Mouse (Mus musculus) neural tube, embryonic 14.5 days (tissue): ENCODE data around the gene Serp1. TPM values are rescaled to one million over a fixed set of nuclear protein-coding genes. Genes with fewer than 3 reads are reported as not detected.

Source experiments
- ATAC-seq: fragments of 200-750 bp; cut with Nextera tagmentation; 2 replicates; pipeline ENCODE4 v1.8.0; 2017; ENCODE audit warnings: low read depth, mild to moderate bottlenecking, moderate TSS enrichment, moderate library complexity
- H3K27ac ChIP-seq: fragments of 300-500 bp; sonication (generic); 2 replicates; pipeline ENCODE4 v1.5.1; 2014; ENCODE audit warnings: low read depth, mild to moderate bottlenecking, control low read depth, low read length, moderate library complexity, mixed read lengths
- H3K27me3 ChIP-seq: fragments of 300-500 bp; sonication (generic); 2 replicates; pipeline ENCODE4 v1.6.1; 2014; ENCODE audit warnings: low read length; ENCODE audit not compliant: control insufficient read depth, insufficient read depth
- H3K36me3 ChIP-seq: fragments of 300-500 bp; sonication (generic); 2 replicates; pipeline ENCODE4 v1.6.1; 2014; ENCODE audit warnings: low read length, mixed read lengths; ENCODE audit not compliant: control insufficient read depth, insufficient read depth
- H3K4me1 ChIP-seq: fragments of 300-500 bp; sonication (generic); 2 replicates; pipeline ENCODE4 v1.6.1; 2014; ENCODE audit warnings: low read length; ENCODE audit not compliant: control insufficient read depth, insufficient read depth
- H3K4me2 ChIP-seq: fragments of 300-500 bp; sonication (generic); 2 replicates; pipeline ENCODE4 v1.6.1; 2014; ENCODE audit warnings: mild to moderate bottlenecking, low read depth, low read length, control low read depth
- H3K4me3 ChIP-seq: fragments of 300-500 bp; sonication (generic); 2 replicates; pipeline ENCODE4 v1.5.1; 2014; ENCODE audit warnings: low read depth, low read length, control low read depth, mixed read lengths
- H3K9ac ChIP-seq: fragments of 300-500 bp; sonication (generic); replicated peaks from 2 replicates; pipeline ENCODE4 v1.6.1; 2014; ENCODE audit warnings: low read depth, mild to moderate bottlenecking, control low read depth, low read length, mixed read lengths
- H3K9me3 ChIP-seq: fragments of 300-500 bp; sonication (generic); 2 replicates; pipeline ENCODE4 v1.6.1; 2016; ENCODE audit warnings: low read length; ENCODE audit not compliant: control insufficient read depth
- WGBS: fragments of 180-500 bp; shearing (Covaris S2); extraction: QIAGEN DNeasy Blood & Tissue Kit; methylation state at CpG from one replicate; pipeline ENCODE4 v1.1.7; 2014; 5-methylcytosine and 5-hydroxymethylcytosine counted together
- polyA plus RNA-seq: library from polyadenylated mRNA; unstranded; fragments of >200 nt; fragmentation: Nextera tagmentation; extraction: Ambion mirVana; gene quantifications from 2 replicates; pipeline ENCODE4 v1.2.1, GENCODE M21; 2014

Serp1 gene
- polyA plus RNA-seq, 1 experiment from 2014 or later: 46.2 TPM

- Histone ChIP-seq H3K9me3 (no peaks in the 10 kb centered on the region), H3K4me1 (no peaks in the 10 kb centered on the region), H3K27ac (no peak overlapping the region), H3K4me2 (no peak overlapping the region), H3K36me3 (no peaks in the 10 kb centered on the region), H3K27me3 (no peaks in the 10 kb centered on the region), H3K9ac (no peak overlapping the region), H3K4me3 (no peak overlapping the region)
- ATAC-seq: no peak
- WGBS: 83% methylated on average over 1 of the region's 1 CpGs
Measured at GRCm38 (mm10) chr3:58515947-58516601, 9.6 kb downstream of the Serp1 start.

GRCm38 (mm10) chr3:58513483-58513882 lies 12.2 kb downstream of the Serp1 start:
- 90% methylated on average over 4 of the region's 4 CpGs for whole genome bisulfite sequencing
- Histone ChIP-seq H3K4me3 (no peak overlapping the region), H3K4me2 (no peak overlapping the region), H3K27ac (no peak overlapping the region), H3K27me3 (no peaks in the 10 kb centered on the region), H3K9me3 (no peaks in the 10 kb centered on the region), H3K36me3 (no peaks in the 10 kb centered on the region), H3K9ac (no peak overlapping the region), H3K4me1 (no peaks in the 10 kb centered on the region)
- no peak for ATAC-seq

GRCm38 (mm10) chr3:58512740-58513139 lies 13.0 kb downstream of the Serp1 start:
- no peak overlapping the region for H3K4me3 ChIP-seq
- H3K27me3 ChIP-seq: no peaks in the 10 kb centered on the region
- H3K4me1 ChIP-seq: no peaks in the 10 kb centered on the region
- WGBS: 84% methylated on average over 3 of the region's 3 CpGs
- no peak overlapping the region for H3K9ac ChIP-seq
- no peak overlapping the region for H3K27ac ChIP-seq
- ATAC-seq: no peak
- H3K36me3 ChIP-seq: no peaks in the 10 kb centered on the region
- H3K9me3 ChIP-seq: no peaks in the 10 kb centered on the region
- no peak overlapping the region for H3K4me2 ChIP-seq

GRCm38 (mm10) chr3:58511581-58511980 lies 14.1 kb downstream of the Serp1 start:
- H3K27me3 ChIP-seq: no peaks in the 10 kb centered on the region
- H3K4me3 ChIP-seq: no peak overlapping the region
- no peaks in the 10 kb centered on the region for H3K4me1 ChIP-seq
- ATAC-seq: no peak
- no peak overlapping the region for H3K9ac ChIP-seq
- H3K36me3 ChIP-seq: no peaks in the 10 kb centered on the region
- no peak overlapping the region for H3K27ac ChIP-seq
- H3K4me2 ChIP-seq: no peak overlapping the region
- H3K9me3 ChIP-seq: no peaks in the 10 kb centered on the region

- Histone ChIP-seq H3K27ac (no peak overlapping the region), H3K9me3 (no peaks in the 10 kb centered on the region), H3K27me3 (no peaks in the 10 kb centered on the region), H3K4me3 (no peak overlapping the region), H3K36me3 (no peaks in the 10 kb centered on the region), H3K4me1 (no peaks in the 10 kb centered on the region), H3K9ac (no peak overlapping the region), H3K4me2 (no peak overlapping the region)
- ATAC-seq: no peak
- WGBS: 96% methylated on average over 7 of the region's 7 CpGs
Measured at GRCm38 (mm10) chr3:58508020-58508750, 17.5 kb downstream of the Serp1 start.

- no peak for ATAC-seq
- no peaks in the 10 kb centered on the region for H3K9me3 ChIP-seq
- H3K9ac ChIP-seq: no peak overlapping the region
- H3K4me1 ChIP-seq: no peaks in the 10 kb centered on the region
- no peaks in the 10 kb centered on the region for H3K27me3 ChIP-seq
- no peak overlapping the region for H3K4me2 ChIP-seq
- H3K36me3 ChIP-seq: no peaks in the 10 kb centered on the region
- H3K27ac ChIP-seq: no peak overlapping the region
- no peak overlapping the region for H3K4me3 ChIP-seq
Measured at GRCm38 (mm10) chr3:58504676-58505075, 21.0 kb downstream of the Serp1 start.

GRCm38 (mm10) chr3:58503720-58504333 lies 21.9 kb downstream of the Serp1 start:
- Histone ChIP-seq H3K27ac (no peak overlapping the region), H3K36me3 (no peaks in the 10 kb centered on the region), H3K9ac (no peak overlapping the region), H3K4me3 (no peak overlapping the region), H3K4me2 (no peak overlapping the region), H3K27me3 (no peaks in the 10 kb centered on the region), H3K9me3 (no peaks in the 10 kb centered on the region), H3K4me1 (no peaks in the 10 kb centered on the region)
- no peak for ATAC-seq
- 64% methylated on average over 3 of the region's 3 CpGs for WGBS

- Histone ChIP-seq H3K27me3 (no peaks in the 10 kb centered on the region), H3K9ac (no peak overlapping the region), H3K4me3 (no peak overlapping the region), H3K4me1 (no peaks in the 10 kb centered on the region), H3K9me3 (no peaks in the 10 kb centered on the region), H3K4me2 (no peak overlapping the region), H3K36me3 (no peaks in the 10 kb centered on the region), H3K27ac (no peak overlapping the region)
- WGBS: 81% methylated on average over 2 of the region's 2 CpGs
- ATAC-seq: no peak
Measured at GRCm38 (mm10) chr3:58501961-58502360, 23.7 kb downstream of the Serp1 start.

GRCm38 (mm10) chr3:58493621-58494020 lies 32.1 kb downstream of the Serp1 start:
- no peak overlapping the region for H3K9ac ChIP-seq
- no peak for ATAC-seq
- H3K4me1 ChIP-seq: no peaks in the 10 kb centered on the region
- no peak overlapping the region for H3K27ac ChIP-seq
- H3K9me3 ChIP-seq: no peaks in the 10 kb centered on the region
- H3K4me3 ChIP-seq: no peak overlapping the region
- 85% methylated on average over 4 of the region's 4 CpGs for WGBS
- H3K27me3 ChIP-seq: no peaks in the 10 kb centered on the region
- H3K36me3 ChIP-seq: no peaks in the 10 kb centered on the region
- no peak overlapping the region for H3K4me2 ChIP-seq
